Mouse (Mus musculus): ENCODE data around the gene Vwa2.

- no peak for TF ChIP-seq CTCF (IDR thresholded peaks at IDR 0.05; ENCODE audit: control insufficient read depth, insufficient read depth, insufficient replicate concordance, low read depth, low read length)
- TF ChIP-seq POLR2A (IDR thresholded peaks at IDR 0.05; ENCODE audit: control insufficient read depth, low read depth, low read length), result no peak
Measured at GRCm38 (mm10) chr19:56829267-56829666, 44.8 kb upstream of the Vwa2 start.
